Mouse (Mus musculus): ENCODE data around the gene Dnajb1. TPM values are rescaled to one million over a fixed set of nuclear protein-coding genes. Genes with fewer than 3 reads are reported as not detected.
"Not testable (repeated sequence)": the region's sequence is repeated elsewhere in the genome, so short reads cannot be mapped to it uniquely, and the experiment has no call there.

The Dnajb1 gene
- polyA plus RNA-seq, 3 experiments from 2014 or later, result 36.3 to 53.7 (median 41.0) TPM

DNA sequence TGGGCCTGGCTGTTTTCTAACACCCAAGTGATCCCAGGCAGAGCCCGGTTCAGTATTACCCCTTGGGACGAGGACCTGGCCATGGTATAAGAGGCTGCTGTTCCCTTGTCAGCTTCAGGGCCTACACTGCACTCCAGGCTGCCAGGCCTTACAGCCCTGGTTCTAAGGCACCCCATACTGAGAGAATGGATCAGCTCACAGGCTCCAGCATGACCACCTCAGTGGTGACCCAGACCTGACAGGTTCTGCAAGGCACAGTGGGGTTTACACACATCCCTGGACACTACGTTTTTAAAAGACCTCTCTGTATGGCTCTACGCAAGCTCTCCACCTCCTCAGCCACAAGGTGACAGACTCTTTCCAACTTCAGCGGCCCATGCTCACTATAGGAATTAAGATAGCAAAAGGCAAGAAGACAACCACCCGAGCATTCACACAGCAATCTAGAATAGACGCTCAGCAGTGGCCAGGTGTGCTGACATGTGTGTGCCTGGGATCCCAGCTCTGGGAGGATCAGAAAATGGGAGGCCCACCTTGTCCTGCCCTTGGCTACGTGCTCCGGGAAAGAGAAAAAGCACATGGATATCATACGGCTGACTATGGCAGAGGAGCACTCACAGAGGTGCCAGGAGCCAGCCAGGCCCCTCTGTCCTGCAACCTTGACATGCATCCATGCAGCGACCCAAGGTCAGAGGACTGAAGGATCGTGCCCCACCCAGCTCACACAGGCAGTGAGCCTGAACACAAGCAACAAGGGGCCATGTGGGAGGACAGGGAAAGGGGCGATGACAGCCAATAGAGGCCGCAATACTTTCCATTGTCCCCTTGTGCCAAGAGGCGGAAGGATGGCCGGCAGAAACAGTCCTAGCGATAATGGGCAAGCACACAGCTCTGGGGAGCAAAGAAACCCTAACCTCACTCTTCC is 29.6 kb upstream of the Dnajb1 start:
- ATAC-seq, result no peak

GRCm38 (mm10) chr8:83579676-83580075 is 28.3 kb upstream of the Dnajb1 start:
- ATAC-seq, result no peak

- no peak for ATAC-seq
Measured at GRCm38 (mm10) chr8:83580826-83581225, 27.2 kb upstream of the Dnajb1 start.

- no peak for ATAC-seq
Measured at GRCm38 (mm10) chr8:83582226-83582625, 25.8 kb upstream of the Dnajb1 start.

GRCm38 (mm10) chr8:83583236-83583635 is 24.8 kb upstream of the Dnajb1 start:
- ATAC-seq, result no peak

DNA sequence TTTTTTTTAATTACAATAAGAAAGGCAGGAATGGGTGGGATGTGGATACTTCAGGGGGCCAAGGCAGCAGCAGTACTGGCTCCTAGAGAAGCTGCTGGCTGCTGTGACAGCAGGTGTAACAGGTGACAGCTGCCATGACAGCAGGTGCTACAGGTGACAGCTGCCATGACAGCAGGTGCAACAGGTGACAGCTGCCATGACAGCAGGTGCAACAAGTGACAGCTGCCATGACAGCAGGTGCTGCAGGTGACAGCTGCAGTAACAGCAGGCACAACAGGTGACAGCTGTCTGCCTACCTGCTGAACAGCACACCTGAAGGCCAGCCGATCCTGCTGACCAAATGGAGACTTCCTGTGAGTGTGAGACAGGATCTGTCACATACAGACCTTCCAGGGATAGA is 23.2 kb upstream of the Dnajb1 start:
- no peak for ATAC-seq

DNA sequence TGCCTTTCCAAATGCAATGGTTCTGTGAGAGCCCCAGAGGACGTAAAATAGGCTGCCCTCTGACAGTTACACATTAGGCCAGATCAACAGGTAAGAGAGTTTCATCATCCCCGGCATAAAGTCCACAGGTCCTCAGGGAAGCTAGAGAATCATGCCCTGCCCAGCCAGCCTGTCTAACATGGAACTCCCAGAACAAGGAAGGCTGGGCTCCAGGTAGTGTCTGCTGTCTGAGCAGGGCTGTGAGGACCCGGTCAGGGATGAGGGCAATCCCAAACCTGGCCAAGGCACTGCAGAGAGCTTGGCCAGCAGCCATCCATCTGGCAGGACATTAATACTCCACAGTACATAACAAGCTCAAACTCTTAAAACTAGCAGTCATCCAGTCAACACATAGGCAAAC is 22.7 kb upstream of the Dnajb1 start:
- ATAC-seq, result no peak

GRCm38 (mm10) chr8:83587644-83588043 is 20.3 kb upstream of the Dnajb1 start:
- ATAC-seq, result no peak

- ATAC-seq, result no peak
Measured at GRCm38 (mm10) chr8:83588886-83589285, 19.1 kb upstream of the Dnajb1 start.

GRCm38 (mm10) chr8:83590488-83591023 is 17.4 kb upstream of the Dnajb1 start:
- ATAC-seq, result no peak

DNA sequence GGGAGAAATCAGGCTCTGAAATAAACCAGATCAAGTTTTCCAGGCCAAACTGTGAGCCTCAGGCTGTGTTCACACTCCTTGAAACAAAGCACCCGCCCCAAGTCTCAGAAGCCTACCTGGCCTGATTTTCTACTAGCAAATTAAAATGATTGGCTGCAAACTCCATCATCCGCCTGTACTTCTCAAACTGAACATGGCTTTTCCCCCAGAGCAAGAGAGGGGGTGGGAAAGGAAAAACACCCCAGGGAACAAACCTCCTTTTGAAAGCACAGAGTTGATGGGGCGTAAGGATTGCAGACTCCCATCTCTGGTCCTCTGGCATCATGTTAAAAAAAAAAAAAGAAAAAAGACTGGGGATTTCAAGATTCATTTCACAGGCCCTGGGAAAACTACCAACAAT is 15.3 kb upstream of the Dnajb1 start:
- ATAC-seq, result no peak

- peak; percentile 5 for ATAC-seq
Measured at GRCm38 (mm10) chr8:83593325-83594166, 14.4 kb upstream of the Dnajb1 start.

DNA sequence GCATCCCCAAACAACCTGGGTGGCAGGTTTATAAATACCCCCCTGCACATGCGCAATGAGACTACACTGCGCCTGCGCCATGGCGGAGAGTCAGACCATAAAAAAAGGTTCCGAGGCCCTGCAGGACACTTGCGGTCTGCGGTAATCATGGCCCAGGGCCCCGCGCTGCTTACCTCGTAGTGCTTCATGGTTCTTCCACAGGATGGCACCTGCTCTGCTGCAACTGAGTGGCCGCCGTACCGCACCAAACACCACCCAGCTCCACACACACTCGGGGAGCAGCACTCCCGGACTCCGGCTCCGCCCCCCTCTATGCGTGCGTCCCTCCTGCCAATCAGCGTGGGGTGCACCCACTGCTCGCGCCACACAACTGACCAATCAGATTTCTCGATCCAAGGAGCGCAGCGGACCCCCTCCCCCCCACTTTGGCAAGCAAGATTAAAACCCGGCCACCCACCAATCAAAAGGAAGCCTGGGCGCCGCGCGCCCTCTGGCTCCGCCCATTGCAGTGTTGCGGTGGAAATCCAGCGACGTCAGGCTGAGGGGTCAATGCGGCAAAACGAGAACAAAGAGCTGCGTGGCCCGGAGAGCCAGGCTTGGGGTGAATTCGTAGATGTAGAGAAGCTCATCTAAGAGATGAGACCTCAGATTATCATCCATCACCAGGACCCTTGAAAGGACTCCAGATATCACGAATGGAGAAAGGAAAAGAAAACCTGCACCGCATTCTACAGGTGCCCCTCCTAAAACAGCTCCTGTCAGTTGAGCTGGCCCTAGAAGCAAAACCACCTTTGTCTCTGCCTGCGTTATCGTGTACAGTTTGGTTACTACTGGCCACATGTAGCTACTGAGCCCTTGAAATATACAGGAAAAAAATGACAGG is 13.6 kb upstream of the Dnajb1 start:
- peak; percentile 93 for ATAC-seq

GRCm38 (mm10) chr8:83595050-83595345 is 13.0 kb upstream of the Dnajb1 start:
- ATAC-seq, result not testable (repeated sequence)

DNA sequence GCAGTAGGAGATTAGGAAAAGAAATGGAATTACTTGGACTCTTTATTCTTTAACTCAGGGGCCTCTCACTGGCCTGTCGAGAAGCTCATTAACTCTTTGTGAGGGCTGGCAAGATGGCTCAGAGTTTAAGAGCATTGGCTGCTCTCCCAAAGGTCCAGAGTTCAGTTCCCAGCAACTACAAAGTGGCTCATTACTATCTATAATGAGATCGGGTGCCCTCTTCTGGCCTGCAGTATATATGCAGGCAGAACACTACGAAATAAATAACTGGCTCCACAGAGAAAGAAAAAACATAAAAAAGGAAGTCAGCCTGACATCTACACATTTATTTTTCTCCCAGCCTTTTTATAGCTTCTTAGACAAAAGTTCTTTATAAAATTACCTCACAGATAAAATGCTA is 11.6 kb upstream of the Dnajb1 start:
- no peak for ATAC-seq

GRCm38 (mm10) chr8:83598146-83598545 is 9.8 kb upstream of the Dnajb1 start:
- ATAC-seq, result no peak

DNA sequence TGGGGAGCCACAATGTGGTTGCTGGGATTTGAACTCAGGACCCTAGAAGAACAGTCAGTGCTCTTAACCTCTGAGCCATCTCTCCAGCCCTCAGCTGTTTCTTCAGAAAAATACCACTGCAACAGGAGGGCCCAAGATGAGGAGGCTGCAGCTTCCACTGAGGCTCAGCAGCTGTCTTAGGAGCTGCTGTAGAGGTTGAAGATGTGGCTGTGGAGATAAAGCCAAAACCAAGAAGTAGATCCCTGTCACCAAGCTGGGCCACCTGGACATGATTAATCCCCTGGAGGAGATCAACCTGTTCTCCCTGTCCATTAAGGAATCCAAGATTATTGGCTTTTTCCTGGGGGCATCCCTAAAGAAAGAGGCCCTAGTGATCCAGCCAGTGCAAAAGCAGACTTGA is 8.2 kb upstream of the Dnajb1 start:
- ATAC-seq, result no peak

DNA sequence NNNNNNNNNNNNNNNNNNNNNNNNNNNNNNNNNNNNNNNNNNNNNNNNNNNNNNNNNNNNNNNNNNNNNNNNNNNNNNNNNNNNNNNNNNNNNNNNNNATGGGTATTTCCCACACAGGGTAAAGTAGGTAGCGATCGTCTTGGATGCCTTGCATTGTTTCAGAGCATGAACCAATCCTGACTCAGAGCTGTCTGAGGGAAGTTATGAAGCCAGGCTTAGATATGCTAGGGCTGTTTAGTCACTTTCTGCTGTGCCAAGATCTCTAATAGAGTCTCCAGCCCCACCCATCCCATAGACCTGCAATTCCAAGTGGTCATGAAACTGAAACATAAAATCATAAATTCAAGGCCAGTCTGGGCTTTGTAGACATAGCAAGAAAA is 5.4 kb upstream of the Dnajb1 start:
- no peak for ATAC-seq

- ATAC-seq, result peak; percentile 53
Measured at GRCm38 (mm10) chr8:83608398-83608829, 421 bp downstream of the Dnajb1 start.

DNA sequence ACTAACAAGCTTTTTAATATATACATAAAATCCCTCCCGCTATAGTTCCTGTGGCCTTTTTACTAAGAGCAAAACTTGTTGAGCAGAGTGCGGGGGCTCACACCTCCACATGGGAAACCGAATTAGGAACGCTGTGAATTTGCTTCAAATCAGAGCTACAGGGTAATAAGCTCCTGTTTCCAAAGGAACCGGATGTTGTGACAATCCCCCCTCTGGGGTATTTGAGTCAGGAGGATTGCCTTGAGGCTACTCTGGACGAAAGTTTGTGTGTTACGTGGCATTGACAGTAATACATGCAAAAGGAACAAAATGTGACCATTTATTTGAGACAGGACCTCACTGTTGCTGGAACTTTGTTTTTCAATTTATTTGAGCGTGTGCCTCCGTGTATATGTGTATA is 1.1 kb downstream of the Dnajb1 start:
- ATAC-seq, result no peak

DNA sequence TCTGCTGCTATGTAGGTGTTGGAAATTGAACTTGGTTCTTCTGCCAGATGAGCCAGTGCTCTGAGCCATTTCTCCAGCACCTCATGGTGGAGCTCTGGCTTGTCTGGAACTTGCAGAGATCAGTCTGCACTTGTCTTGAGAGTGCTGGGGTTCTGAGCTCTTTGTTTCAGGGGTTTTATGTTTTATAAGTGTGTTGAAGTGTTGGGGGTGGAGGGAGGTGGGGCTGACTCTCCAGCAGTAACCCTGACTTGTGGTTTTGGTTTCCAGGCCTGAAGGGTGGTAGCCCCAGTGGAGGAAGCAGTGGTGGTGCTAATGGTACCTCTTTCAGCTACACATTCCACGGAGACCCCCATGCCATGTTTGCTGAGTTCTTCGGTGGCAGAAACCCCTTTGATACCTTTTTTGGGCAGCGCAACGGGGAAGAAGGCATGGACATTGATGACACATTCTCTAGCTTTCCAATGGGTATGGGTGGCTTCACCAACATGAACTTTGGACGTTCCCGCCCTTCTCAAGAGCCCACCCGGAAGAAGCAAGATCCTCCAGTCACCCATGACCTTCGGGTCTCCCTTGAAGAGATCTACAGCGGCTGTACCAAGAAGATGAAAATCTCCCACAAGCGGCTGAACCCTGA is 1.7 kb downstream of the Dnajb1 start:
- no peak for ATAC-seq

DNA sequence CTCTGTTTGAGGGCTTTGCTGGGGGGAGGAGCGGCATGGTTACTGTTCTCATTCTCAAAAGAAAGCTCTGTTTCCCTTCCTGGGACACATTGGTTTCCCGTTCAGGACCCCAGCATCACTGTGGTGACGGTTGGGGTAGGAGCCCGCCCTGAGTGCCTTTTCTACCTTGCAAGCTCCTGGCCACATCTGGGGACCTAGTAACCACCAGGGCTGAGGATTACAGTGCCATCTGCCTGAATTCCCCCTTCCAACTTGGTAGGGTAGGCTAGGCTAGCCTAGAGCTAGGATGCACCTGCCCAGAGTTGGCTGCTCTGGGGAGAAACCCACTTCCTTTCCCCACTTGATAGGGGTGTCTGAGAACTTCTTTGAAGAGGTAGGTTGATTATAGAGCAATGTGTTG is 3.9 kb downstream of the Dnajb1 start:
- ATAC-seq, result no peak
